Mouse (Mus musculus): ENCODE results near the gene Nol9. TPM values are rescaled to one million over a fixed set of nuclear protein-coding genes. Genes with fewer than 3 reads are reported as not detected.

The Nol9 gene
- polyA plus RNA-seq, 1 experiment from 2014 or later: 41.0 TPM

GRCm38 (mm10) chr4:152108673-152109072, 69.6 kb downstream of the Nol9 start:
- Histone ChIP-seq H3K4me2 (ENCODE audit: low read depth, low read length, severe bottlenecking) (no peak overlapping the region; the same call in 1 of the 2 replicates), H3K9ac (ENCODE audit: low read length) (no peak overlapping the region), H3K4me1 (replicated peaks; ENCODE audit: control insufficient read depth, insufficient read depth, low read length) (peaks cover 10% of the 10 kb centered on the region; the same call in 1 of the 2 replicates), H3K4me3 (ENCODE audit: low read depth, low read length) (no peak overlapping the region), H3K27ac (ENCODE audit: low read depth, low read length) (no peak overlapping the region), H3K36me3 (ENCODE audit: control insufficient read depth, insufficient read depth, low read length) (no peaks in the 10 kb centered on the region), H3K9me3 (ENCODE audit: control insufficient read depth, low read length) (no peaks in the 10 kb centered on the region), H3K27me3 (ENCODE audit: control insufficient read depth, insufficient read depth, low read length) (peaks cover 2% of the 10 kb centered on the region; the same call in 1 of the 2 replicates)
- 88% methylated on average over 5 of the region's 5 CpGs for WGBS
- DNase-seq (ENCODE audit: low spot score): no peak
- no peak for ATAC-seq (replicated peaks; ENCODE audit: low FRiP score)

- ATAC-seq (replicated peaks; ENCODE audit: low FRiP score): no peak
- no peak overlapping the region for H3K27ac ChIP-seq (ENCODE audit: low read depth, low read length)
- no peaks in the 10 kb centered on the region for H3K36me3 ChIP-seq (ENCODE audit: control insufficient read depth, insufficient read depth, low read length)
- no peaks in the 10 kb centered on the region for H3K9me3 ChIP-seq (ENCODE audit: control insufficient read depth, low read length)
- 88% methylated on average over 3 of the region's 3 CpGs for WGBS
- no peak overlapping the region for H3K9ac ChIP-seq (ENCODE audit: low read length)
- no peak overlapping the region for H3K4me2 ChIP-seq (ENCODE audit: low read depth, low read length, severe bottlenecking)
- DNase-seq (ENCODE audit: low spot score): no peak
- peaks cover 7% of the 10 kb centered on the region; the same call in 1 of the 2 replicates for H3K27me3 ChIP-seq (ENCODE audit: control insufficient read depth, insufficient read depth, low read length)
- no peak overlapping the region for H3K4me3 ChIP-seq (ENCODE audit: low read depth, low read length)
- peaks cover 10% of the 10 kb centered on the region; the same call in 1 of the 2 replicates for H3K4me1 ChIP-seq (replicated peaks; ENCODE audit: control insufficient read depth, insufficient read depth, low read length)
These were observed 70.4 kb downstream of the Nol9 start for GRCm38 (mm10) chr4:152109509-152109908.

GRCm38 (mm10) chr4:152110689-152111088, 71.6 kb downstream of the Nol9 start:
- no peak overlapping the region for H3K27ac ChIP-seq (ENCODE audit: low read depth, low read length)
- DNase-seq (ENCODE audit: low spot score) (no peak), ATAC-seq (replicated peaks; ENCODE audit: low FRiP score) (no peak)
- H3K4me3 ChIP-seq (ENCODE audit: low read depth, low read length): no peak overlapping the region
- H3K9ac ChIP-seq (ENCODE audit: low read length): no peak overlapping the region
- H3K27me3 ChIP-seq (ENCODE audit: control insufficient read depth, insufficient read depth, low read length): peaks cover 16% of the 10 kb centered on the region
- no peak overlapping the region for H3K4me2 ChIP-seq (ENCODE audit: low read depth, low read length, severe bottlenecking)
- peaks cover 10% of the 10 kb centered on the region for H3K4me1 ChIP-seq (replicated peaks; ENCODE audit: control insufficient read depth, insufficient read depth, low read length)
- H3K9me3 ChIP-seq (ENCODE audit: control insufficient read depth, low read length): no peaks in the 10 kb centered on the region
- 79% methylated on average over 4 of the region's 4 CpGs for WGBS
- no peaks in the 10 kb centered on the region for H3K36me3 ChIP-seq (ENCODE audit: control insufficient read depth, insufficient read depth, low read length)

Other genes starting within 250 kb of the Nol9 start
- 140 and 142 TPM in 2 replicates for gene Camta1, start 177.4 kb upstream of the Nol9 start, polyA plus RNA-seq (2014; fragmentation: Nextera tagmentation; extraction: Ambion mirVana)
- gene Dnajc11, start 105.6 kb upstream of the Nol9 start, polyA plus RNA-seq (2014; fragmentation: Nextera tagmentation; extraction: Ambion mirVana): 94.4 and 96.9 TPM in 2 replicates
- gene Thap3, start 50.3 kb upstream of the Nol9 start, polyA plus RNA-seq (2014; fragmentation: Nextera tagmentation; extraction: Ambion mirVana): 25.1 and 28.9 TPM in 2 replicates
- 27.0 and 28.6 TPM in 2 replicates for gene Phf13, start 43.1 kb upstream of the Nol9 start, polyA plus RNA-seq (2014; fragmentation: Nextera tagmentation; extraction: Ambion mirVana)
- 3.9 and 5.3 TPM in 2 replicates for gene Klhl21, start 30.5 kb upstream of the Nol9 start, polyA plus RNA-seq (2014; fragmentation: Nextera tagmentation; extraction: Ambion mirVana)
- 20.7 and 26.7 TPM in 2 replicates for gene Zbtb48, start 11.7 kb upstream of the Nol9 start, polyA plus RNA-seq (2014; fragmentation: Nextera tagmentation; extraction: Ambion mirVana)
- 0.24 and 0.67 TPM in 2 replicates for gene Tas1r1, start 753 bp upstream of the Nol9 start, polyA plus RNA-seq (2014; fragmentation: Nextera tagmentation; extraction: Ambion mirVana)
- gene Plekhg5, start 33.2 kb downstream of the Nol9 start, polyA plus RNA-seq (2014; fragmentation: Nextera tagmentation; extraction: Ambion mirVana): 8.0 and 8.2 TPM in 2 replicates
- 0.49 TPM in 1 of 2 replicates, not detected in the other for gene Tnfrsf25, start 76.6 kb downstream of the Nol9 start, polyA plus RNA-seq (2014; fragmentation: Nextera tagmentation; extraction: Ambion mirVana)
- gene Espn, start 113.0 kb downstream of the Nol9 start, polyA plus RNA-seq (2014; fragmentation: Nextera tagmentation; extraction: Ambion mirVana): 0.90 and 1.2 TPM in 2 replicates
- gene Hes2, start 119.5 kb downstream of the Nol9 start, polyA plus RNA-seq (2014; fragmentation: Nextera tagmentation; extraction: Ambion mirVana): not detected in 2 replicates
- 75.1 and 77.8 TPM in 2 replicates for gene Acot7, start 138.8 kb downstream of the Nol9 start, polyA plus RNA-seq (2014; fragmentation: Nextera tagmentation; extraction: Ambion mirVana)
- 6.1 and 6.6 TPM in 2 replicates for gene Gpr153, start 234.9 kb downstream of the Nol9 start, polyA plus RNA-seq (2014; fragmentation: Nextera tagmentation; extraction: Ambion mirVana)

Measured in forebrain, embryonic 11.5 days (tissue).